Mouse (Mus musculus) embryonic facial prominence, embryonic 12.5 days (tissue): ENCODE measurements at regions not wholly inside any gene's neighbourhood (a gene's known extent, or its start where the extent isn't known, plus 50 kb on each side); places are given as distances from the start of the nearest gene placed in this dataset.

Experiments used
- ATAC-seq: fragments of 200-750 bp; cut with Nextera tagmentation; 2 replicates; pipeline ENCODE4 v1.8.0; 2017; ENCODE audit not compliant: insufficient number of reproducible peaks, insufficient read depth, low FRiP score, low TSS enrichment
- H3K27ac ChIP-seq: fragments of 300-500 bp; sonication (generic); 2 replicates; pipeline ENCODE4 v1.5.1; 2016; ENCODE audit warnings: mild to moderate bottlenecking
- H3K27me3 ChIP-seq: fragments of 300-500 bp; sonication (generic); 2 replicates; pipeline ENCODE4 v1.6.1; 2016; ENCODE audit warnings: mild to moderate bottlenecking, moderate library complexity
- H3K36me3 ChIP-seq: fragments of 300-500 bp; sonication (generic); 2 replicates; pipeline ENCODE4 v1.6.1; 2016; ENCODE audit warnings: mild to moderate bottlenecking
- H3K4me1 ChIP-seq: fragments of 300-500 bp; sonication (generic); 2 replicates; pipeline ENCODE4 v1.6.1; 2016
- H3K4me2 ChIP-seq: fragments of 300-500 bp; sonication (generic); replicated peaks from 2 replicates; pipeline ENCODE4 v1.6.1; 2016; ENCODE audit warnings: mild to moderate bottlenecking, moderate library complexity
- H3K4me3 ChIP-seq: fragments of 300-500 bp; sonication (generic); 2 replicates; pipeline ENCODE4 v1.5.1; 2016; ENCODE audit warnings: mild to moderate bottlenecking
- H3K9ac ChIP-seq: fragments of 300-500 bp; sonication (generic); 2 replicates; pipeline ENCODE4 v1.6.1; 2016; ENCODE audit warnings: mild to moderate bottlenecking, moderate library complexity
- H3K9me3 ChIP-seq: fragments of 300-500 bp; sonication (generic); 2 replicates; pipeline ENCODE4 v1.6.1; 2016; ENCODE audit warnings: mild to moderate bottlenecking, moderate library complexity
- WGBS: fragments of 180-500 bp; shearing (Covaris S2); methylation state at CpG from one replicate; pipeline ENCODE4 v1.1.7; 2016; 5-methylcytosine and 5-hydroxymethylcytosine counted together

GRCm38 (mm10) chr10:98496254-98496653, 418.0 kb upstream of the Atp2b1 start:
- Histone ChIP-seq H3K9me3 (no peaks in the 10 kb centered on the region), H3K4me3 (no peak overlapping the region), H3K9ac (no peak overlapping the region), H3K36me3 (no peaks in the 10 kb centered on the region), H3K27ac (no peak overlapping the region), H3K4me1 (no peaks in the 10 kb centered on the region), H3K4me2 (no peak overlapping the region), H3K27me3 (no peaks in the 10 kb centered on the region)
- 63% methylated on average over 4 of the region's 4 CpGs for WGBS
- no peak for ATAC-seq

DNA sequence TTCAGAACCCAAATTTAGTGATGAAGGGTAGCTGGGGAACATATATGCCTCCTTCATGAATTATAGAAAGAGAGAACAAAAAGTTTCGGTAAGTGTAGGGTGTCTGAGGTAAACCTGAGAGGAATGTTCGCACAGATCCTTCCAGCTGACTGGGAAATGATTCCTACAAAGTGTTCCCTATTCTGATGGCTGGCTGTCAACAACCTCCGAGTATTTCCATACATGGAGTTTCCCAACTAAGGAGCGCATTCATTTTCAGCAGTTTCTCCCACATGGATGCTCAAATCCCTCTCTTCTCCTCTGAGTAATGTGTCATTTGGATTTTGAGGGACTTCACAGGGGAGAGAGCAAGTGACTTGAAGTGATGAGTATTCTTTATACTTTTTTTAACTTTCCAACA, 413.9 kb upstream of the Atp2b1 start:
- ATAC-seq: no peak
- H3K27ac ChIP-seq: no peak overlapping the region
- 85% methylated on average over 4 of the region's 4 CpGs for WGBS

DNA sequence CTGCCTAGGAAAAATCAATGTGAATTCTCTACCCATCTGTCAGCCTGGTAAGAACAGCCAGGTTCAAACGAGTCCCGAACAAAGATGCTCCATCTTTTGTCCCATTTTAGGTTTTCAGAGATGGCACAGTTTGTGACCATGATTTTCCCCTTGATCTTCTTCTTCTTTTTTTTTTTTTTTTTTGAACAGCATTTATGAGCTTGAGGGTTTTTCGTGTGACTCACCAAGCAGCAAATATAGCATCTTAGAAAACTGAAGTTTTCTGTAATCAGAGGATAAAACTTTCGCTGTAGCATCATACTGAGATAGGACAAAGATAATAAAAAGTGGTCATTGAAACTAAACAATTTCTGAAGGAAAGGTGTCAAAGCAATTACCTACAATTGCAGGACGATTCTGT, 412.6 kb upstream of the Atp2b1 start:
- H3K27me3 ChIP-seq: no peaks in the 10 kb centered on the region
- H3K4me3 ChIP-seq: no peak overlapping the region
- no peaks in the 10 kb centered on the region for H3K36me3 ChIP-seq
- H3K4me2 ChIP-seq: no peak overlapping the region
- H3K4me1 ChIP-seq: no peaks in the 10 kb centered on the region
- WGBS: 80% methylated on average over 5 of the region's 5 CpGs
- no peak overlapping the region for H3K27ac ChIP-seq
- H3K9ac ChIP-seq: no peak overlapping the region
- ATAC-seq: no peak
- H3K9me3 ChIP-seq: no peaks in the 10 kb centered on the region

More for the DNA sequence above, 413.9 kb upstream of the Atp2b1 start:
- Histone ChIP-seq H3K4me1 (no peaks in the 10 kb centered on the region), H3K27me3 (no peaks in the 10 kb centered on the region), H3K4me3 (no peak overlapping the region), H3K4me2 (no peak overlapping the region), H3K9ac (no peak overlapping the region), H3K36me3 (no peaks in the 10 kb centered on the region), H3K9me3 (no peaks in the 10 kb centered on the region)

GRCm38 (mm10) chr10:98504524-98504923, 409.7 kb upstream of the Atp2b1 start:
- Histone ChIP-seq H3K4me2 (no peak overlapping the region), H3K27me3 (no peaks in the 10 kb centered on the region), H3K36me3 (no peaks in the 10 kb centered on the region), H3K4me1 (no peaks in the 10 kb centered on the region), H3K27ac (no peak overlapping the region), H3K4me3 (no peak overlapping the region), H3K9ac (no peak overlapping the region), H3K9me3 (no peaks in the 10 kb centered on the region)
- no peak for ATAC-seq
- WGBS: 86% methylated on average over 3 of the region's 3 CpGs

DNA sequence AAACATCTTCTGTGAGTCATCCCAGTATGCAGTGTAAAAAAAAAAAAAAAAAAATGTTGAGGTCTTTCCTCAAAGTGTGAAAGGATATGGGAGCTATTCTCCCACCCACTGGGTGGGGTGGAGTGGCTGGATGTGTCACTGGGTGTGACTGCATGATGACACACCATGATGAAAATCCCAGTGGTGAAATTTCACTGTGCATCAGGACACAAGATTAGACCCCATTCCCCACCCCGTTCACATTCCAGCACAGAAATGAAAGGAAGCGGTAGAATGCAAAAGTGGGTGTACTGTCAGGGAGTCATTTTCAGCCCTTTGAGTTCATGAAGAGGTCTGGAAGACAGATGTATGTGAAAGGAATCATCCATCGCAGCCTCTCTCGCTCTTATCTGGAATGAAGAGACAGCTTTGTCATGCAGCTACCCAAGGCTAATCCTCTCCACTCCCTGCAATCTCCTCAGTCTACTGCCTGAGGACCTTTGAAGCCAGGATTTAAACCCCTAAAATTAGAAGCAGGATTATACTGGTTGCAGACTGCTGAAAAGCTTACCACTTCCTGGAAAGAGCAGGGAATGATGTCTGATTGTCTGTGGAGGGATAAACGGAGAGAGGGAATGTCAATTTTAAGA, 405.6 kb upstream of the Atp2b1 start:
- no peak overlapping the region for H3K4me3 ChIP-seq
- WGBS: 38% methylated on average over 5 of the region's 5 CpGs
- no peak for ATAC-seq
- H3K36me3 ChIP-seq: no peaks in the 10 kb centered on the region
- H3K27me3 ChIP-seq: no peaks in the 10 kb centered on the region
- H3K27ac ChIP-seq: no peak overlapping the region
- no peak overlapping the region for H3K4me2 ChIP-seq
- H3K9ac ChIP-seq: no peak overlapping the region
- H3K9me3 ChIP-seq: no peaks in the 10 kb centered on the region
- no peaks in the 10 kb centered on the region for H3K4me1 ChIP-seq

GRCm38 (mm10) chr10:98514836-98515235, 399.4 kb upstream of the Atp2b1 start:
- H3K36me3 ChIP-seq: no peaks in the 10 kb centered on the region
- no peak overlapping the region for H3K4me3 ChIP-seq
- no peak overlapping the region for H3K4me2 ChIP-seq
- WGBS: 72% methylated on average over 1 of the region's 1 CpGs
- no peaks in the 10 kb centered on the region for H3K27me3 ChIP-seq
- H3K4me1 ChIP-seq: no peaks in the 10 kb centered on the region; the same call in 1 of the 2 replicates
- ATAC-seq: no peak
- H3K9ac ChIP-seq: no peak overlapping the region
- no peaks in the 10 kb centered on the region for H3K9me3 ChIP-seq
- no peak overlapping the region for H3K27ac ChIP-seq

DNA sequence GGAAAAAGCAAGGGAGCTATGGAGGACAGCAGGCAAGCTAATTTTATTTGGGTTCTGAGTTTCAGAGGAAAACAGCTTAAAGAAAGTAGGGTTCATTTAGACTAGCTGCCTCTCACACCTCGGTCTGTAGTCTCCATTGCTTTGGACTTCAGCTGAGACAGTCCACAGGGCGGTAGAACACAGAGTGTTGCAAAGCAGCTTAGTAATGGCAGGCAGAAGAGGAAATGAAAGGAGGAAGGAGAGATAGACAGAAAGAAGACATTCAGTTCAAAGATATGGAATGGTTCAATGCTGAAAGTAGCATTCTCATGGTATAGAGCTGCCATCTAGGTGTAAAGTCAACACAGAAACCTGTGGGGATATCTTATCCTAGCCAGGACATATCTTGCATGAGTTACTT, 396.6 kb upstream of the Atp2b1 start:
- Histone ChIP-seq H3K27ac (no peak overlapping the region), H3K9me3 (no peaks in the 10 kb centered on the region), H3K4me2 (no peak overlapping the region), H3K4me1 (no peaks in the 10 kb centered on the region; the same call in 1 of the 2 replicates), H3K36me3 (no peaks in the 10 kb centered on the region), H3K4me3 (no peak overlapping the region), H3K27me3 (no peaks in the 10 kb centered on the region), H3K9ac (no peak overlapping the region)
- no peak for ATAC-seq
- WGBS: 84% methylated on average over 2 of the region's 2 CpGs

GRCm38 (mm10) chr10:98529565-98529964, 384.6 kb upstream of the Atp2b1 start:
- H3K27ac ChIP-seq: no peak overlapping the region
- 89% methylated on average over 4 of the region's 4 CpGs for WGBS
- no peak overlapping the region for H3K4me2 ChIP-seq
- H3K27me3 ChIP-seq: no peaks in the 10 kb centered on the region
- H3K9ac ChIP-seq: no peak overlapping the region
- H3K36me3 ChIP-seq: no peaks in the 10 kb centered on the region
- H3K4me3 ChIP-seq: no peak overlapping the region
- no peaks in the 10 kb centered on the region for H3K9me3 ChIP-seq
- ATAC-seq: no peak
- H3K4me1 ChIP-seq: no peaks in the 10 kb centered on the region

GRCm38 (mm10) chr10:98531425-98531824, 382.8 kb upstream of the Atp2b1 start:
- H3K9ac ChIP-seq: no peak overlapping the region
- ATAC-seq: no peak
- H3K27ac ChIP-seq: no peak overlapping the region
- 90% methylated on average over 4 of the region's 4 CpGs for WGBS
- H3K36me3 ChIP-seq: no peaks in the 10 kb centered on the region
- H3K9me3 ChIP-seq: no peaks in the 10 kb centered on the region
- no peak overlapping the region for H3K4me2 ChIP-seq
- no peaks in the 10 kb centered on the region for H3K27me3 ChIP-seq
- H3K4me3 ChIP-seq: no peak overlapping the region
- H3K4me1 ChIP-seq: no peaks in the 10 kb centered on the region

- H3K9me3 ChIP-seq: no peaks in the 10 kb centered on the region
- no peak overlapping the region for H3K4me3 ChIP-seq
- no peak overlapping the region for H3K9ac ChIP-seq
- 74% methylated on average over 1 of the region's 1 CpGs for WGBS
- no peak overlapping the region for H3K27ac ChIP-seq
- peaks cover 6% of the 10 kb centered on the region for H3K4me1 ChIP-seq
- H3K4me2 ChIP-seq: no peak overlapping the region
- H3K27me3 ChIP-seq: no peaks in the 10 kb centered on the region
- no peaks in the 10 kb centered on the region for H3K36me3 ChIP-seq
- ATAC-seq: no peak
These were observed 375.5 kb upstream of the Atp2b1 start for GRCm38 (mm10) chr10:98538706-98539105.

DNA sequence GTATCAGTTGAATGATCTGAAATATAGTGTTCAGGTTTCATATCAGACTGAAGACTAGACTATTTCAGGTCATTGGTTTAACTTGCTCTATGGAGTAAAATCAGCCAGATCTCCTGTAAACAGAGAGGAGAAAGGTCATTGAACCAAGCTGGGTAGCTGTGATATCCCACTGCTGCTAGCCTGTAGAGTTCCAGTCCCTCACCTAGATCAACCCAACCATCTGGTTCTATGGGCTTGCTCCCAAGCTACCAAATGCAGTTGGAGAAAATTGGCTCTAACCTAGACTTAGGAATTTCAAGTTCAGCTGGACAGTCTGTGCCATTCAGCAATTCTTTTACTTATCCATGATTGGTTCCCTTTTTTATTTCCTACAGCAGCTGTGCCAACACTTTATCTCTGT, 373.1 kb upstream of the Atp2b1 start:
- H3K27ac ChIP-seq: no peak overlapping the region
- peaks cover 6% of the 10 kb centered on the region for H3K4me1 ChIP-seq
- H3K36me3 ChIP-seq: no peaks in the 10 kb centered on the region
- H3K27me3 ChIP-seq: no peaks in the 10 kb centered on the region
- no peak overlapping the region for H3K9ac ChIP-seq
- no peak overlapping the region for H3K4me3 ChIP-seq
- no peaks in the 10 kb centered on the region for H3K9me3 ChIP-seq
- no peak overlapping the region for H3K4me2 ChIP-seq
- ATAC-seq: no peak

GRCm38 (mm10) chr10:98542072-98542471, 372.1 kb upstream of the Atp2b1 start:
- 73% methylated on average over 2 of the region's 2 CpGs for WGBS
- Histone ChIP-seq H3K4me2 (no peak overlapping the region), H3K9me3 (no peaks in the 10 kb centered on the region), H3K27me3 (no peaks in the 10 kb centered on the region), H3K27ac (no peak overlapping the region), H3K9ac (no peak overlapping the region), H3K4me1 (peaks cover 6% of the 10 kb centered on the region), H3K36me3 (no peaks in the 10 kb centered on the region), H3K4me3 (no peak overlapping the region)
- ATAC-seq: no peak
